Mouse (Mus musculus) mouse embryonic stem cell (cell line): ENCODE results near the gene Tmem256.

Experiments
- in situ Hi-C, 2 experiments: fragments of 300-500 bp; cut with MboI; formaldehyde crosslinking; loops; 1 replicate in 1 of 2; 3 replicates in 1 of 2; pipeline ENCODE4 v1.14.3; 2019 to 2020; ENCODE audit warnings: low sequenced_read_pairs in 2 of 2, low pct_unique_long_range_greater_than_20kb in 1 of 2, mixed read lengths in 1 of 2; ENCODE audit not compliant: unreplicated experiment in 1 of 2

The Tmem256 gene

GRCm38 (mm10) chr11:69876867-69877266, 38.6 kb downstream of the Tmem256 start:
- in situ Hi-C loops = loop anchor here (5.0 to 25.0 kb wide), 5 partner anchors 62 to 240 kb away; partner anchors contain the start of genes Fxr2 (in 1 of the 2), Gm39566 (in 1 of the 2), Spem2 (in 1 of the 2) and Tmem102 (in 1 of the 2)

DNA sequence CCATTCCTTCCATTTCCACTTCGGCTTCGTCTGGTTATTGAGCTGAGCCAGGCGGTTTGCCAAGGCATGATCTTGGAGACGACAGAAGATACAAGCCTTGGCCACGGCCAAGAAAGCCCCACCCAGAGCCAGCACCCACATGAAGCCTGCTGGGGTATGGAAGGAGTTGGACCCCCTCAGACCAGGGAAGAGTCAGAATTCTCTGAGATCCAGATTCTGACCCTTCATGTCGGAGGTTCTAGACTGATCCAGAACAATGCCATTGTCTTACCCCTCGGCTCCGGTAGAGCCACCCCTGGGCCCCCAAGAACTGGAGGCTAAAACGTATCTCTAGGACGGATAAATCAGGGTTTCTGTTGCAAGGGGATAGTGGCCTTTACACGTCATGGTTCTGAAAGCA, 39.6 kb downstream of the Tmem256 start, which contains the start of gene Tmem95:
TSS of gene Tmem95 (minus strand) at position 141 of the 400 bp plus-strand sequence.
- in situ Hi-C loops = loop anchor here (5.0 to 25.0 kb wide), 5 partner anchors 63 to 241 kb away; partner anchors contain the start of genes Fxr2 (in 1 of the 2), Gm39566 (in 1 of the 2), Spem2 (in 1 of the 2) and Tmem102 (in 1 of the 2)

DNA sequence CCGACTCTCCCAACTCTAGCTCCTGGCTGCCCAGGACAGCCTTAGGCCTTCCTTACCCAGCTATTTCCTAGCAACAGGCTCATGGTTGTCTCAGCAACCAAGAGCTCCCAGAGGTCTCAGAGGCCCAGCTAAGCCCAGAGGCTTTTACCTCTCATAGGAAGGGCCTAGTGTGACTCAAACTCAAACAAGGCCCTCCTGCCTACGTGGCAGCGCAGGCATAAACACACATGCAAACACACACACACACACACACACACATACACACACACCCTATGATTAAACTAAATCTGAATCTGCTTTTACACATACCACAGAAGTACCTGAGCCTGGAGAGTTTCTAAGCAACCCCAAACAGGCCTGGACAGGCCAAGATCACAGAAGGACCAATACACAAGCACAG, 40.1 kb downstream of the Tmem256 start:
- in situ Hi-C loops = loop anchor here (5.0 to 25.0 kb wide), 5 partner anchors 64 to 241 kb away; partner anchors contain the start of genes Fxr2 (in 1 of the 2), Gm39566 (in 1 of the 2), Spem2 (in 1 of the 2) and Tmem102 (in 1 of the 2)

GRCm38 (mm10) chr11:69878952-69879351, 40.6 kb downstream of the Tmem256 start:
- in situ Hi-C loops = loop anchor here (5.0 to 25.0 kb wide), 5 partner anchors 64 to 242 kb away; partner anchors contain the start of genes Fxr2 (in 1 of the 2), Gm39566 (in 1 of the 2), Spem2 (in 1 of the 2) and Tmem102 (in 1 of the 2)

- in situ Hi-C loops = loop anchor here (5.0 to 25.0 kb wide), 5 partner anchors 65 to 242 kb away; partner anchors contain the start of genes Fxr2 (in 1 of the 2), Gm39566 (in 1 of the 2), Spem2 (in 1 of the 2) and Tmem102 (in 1 of the 2)
These were observed 41.4 kb downstream of the Tmem256 start for GRCm38 (mm10) chr11:69879711-69880110.

DNA sequence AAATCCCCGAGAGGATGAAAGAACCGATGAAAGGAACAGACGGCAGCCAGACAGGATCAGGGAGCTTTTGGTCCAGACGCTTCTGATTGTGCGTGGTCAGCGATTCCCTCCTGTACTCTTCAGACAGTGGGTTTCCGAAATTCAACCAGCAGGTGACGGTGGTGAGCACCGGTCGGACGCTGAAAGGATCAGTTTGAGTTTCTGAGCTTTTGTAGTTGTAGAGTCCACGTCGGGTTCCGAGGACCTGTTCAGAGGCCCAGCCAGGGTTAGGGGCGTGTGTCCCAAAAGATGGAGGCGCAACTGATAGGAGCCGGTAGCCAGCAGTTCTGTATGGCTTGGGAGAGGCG, 42.2 kb downstream of the Tmem256 start:
- in situ Hi-C loops = loop anchor here in 1 of 2 experiments (25.0 kb wide), 1 partner anchor 243 kb away; the partner anchor contains the start of gene Fxr2

DNA sequence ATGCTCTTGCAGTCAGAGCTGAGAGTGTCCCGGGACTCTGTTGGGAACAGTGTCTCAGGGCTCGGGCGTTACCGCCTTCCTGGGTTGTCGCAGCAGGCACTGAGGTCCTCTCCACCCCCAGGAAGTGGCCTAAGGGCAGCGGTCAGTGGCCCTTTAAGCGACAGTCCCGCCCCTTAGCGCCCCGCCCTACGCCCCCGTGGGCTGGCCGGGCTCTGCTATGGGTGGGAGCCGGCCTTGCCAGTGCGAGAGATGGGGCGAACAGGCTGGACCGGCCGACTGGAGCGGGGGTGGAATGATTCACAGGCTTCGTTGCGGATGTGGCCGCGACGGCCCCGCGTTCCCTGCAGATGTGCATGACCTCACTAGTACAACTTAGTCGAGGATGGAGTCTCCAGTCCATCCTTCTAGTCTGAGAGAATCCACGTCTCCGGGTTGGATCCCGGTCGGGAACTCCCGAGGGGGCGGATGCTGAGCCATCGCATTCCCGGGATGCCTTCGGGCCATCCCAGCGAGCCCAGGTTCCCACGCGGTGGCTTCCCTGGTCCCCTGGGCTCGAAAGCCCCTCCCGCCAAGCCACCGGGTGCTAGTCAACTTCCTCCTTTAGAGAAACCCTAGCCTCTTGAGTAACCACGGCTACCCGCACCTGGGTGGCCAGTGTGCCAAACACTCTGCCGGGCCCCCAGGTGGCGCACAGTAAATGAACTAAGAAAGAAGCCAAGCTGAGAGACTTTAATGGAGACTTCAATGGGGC, 42.7 kb downstream of the Tmem256 start, which contains the start of gene Kctd11:
TSS of gene Kctd11 (minus strand) at position 554 of the 751 bp plus-strand sequence.
- in situ Hi-C loops = loop anchor here in 1 of 2 experiments (25.0 kb wide), 1 partner anchor 244 kb away; the partner anchor contains the start of gene Fxr2

- in situ Hi-C loops = loop anchor here in 1 of 2 experiments (25.0 kb wide), 1 partner anchor 245 kb away; the partner anchor contains the start of gene Fxr2
These were observed 43.7 kb downstream of the Tmem256 start for GRCm38 (mm10) chr11:69881787-69882670.

DNA sequence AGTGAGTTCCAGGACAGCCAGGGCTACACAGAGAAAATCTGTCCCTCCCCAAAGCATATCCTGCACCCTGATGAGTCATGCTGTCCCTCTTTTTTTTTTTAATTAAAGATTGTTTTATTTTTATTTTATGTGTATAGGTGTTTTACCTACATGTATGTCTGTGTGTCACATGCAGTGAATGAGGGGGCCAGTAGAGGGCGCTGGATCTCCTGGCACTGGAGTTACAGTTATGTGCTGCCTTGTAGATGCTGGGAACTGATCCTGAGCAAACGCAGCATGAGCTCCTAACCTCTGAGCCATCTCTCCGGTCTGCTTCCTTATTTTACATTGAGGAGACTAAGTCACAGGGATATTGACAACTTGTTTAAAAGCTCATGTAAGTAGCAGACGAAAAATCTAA, 44.8 kb downstream of the Tmem256 start:
- in situ Hi-C loops = loop anchor here in 1 of 2 experiments (25.0 kb wide), 1 partner anchor 246 kb away; the partner anchor contains the start of gene Fxr2

- in situ Hi-C loops = loop anchor here in 1 of 2 experiments (25.0 kb wide), 1 partner anchor 246 kb away; the partner anchor contains the start of gene Fxr2
These were observed 45.3 kb downstream of the Tmem256 start for GRCm38 (mm10) chr11:69883527-69884151.

- in situ Hi-C loops = loop anchor here in 1 of 2 experiments (25.0 kb wide), 1 partner anchor 247 kb away; the partner anchor contains the start of gene Fxr2
These were observed 45.9 kb downstream of the Tmem256 start for GRCm38 (mm10) chr11:69884240-69884639.

DNA sequence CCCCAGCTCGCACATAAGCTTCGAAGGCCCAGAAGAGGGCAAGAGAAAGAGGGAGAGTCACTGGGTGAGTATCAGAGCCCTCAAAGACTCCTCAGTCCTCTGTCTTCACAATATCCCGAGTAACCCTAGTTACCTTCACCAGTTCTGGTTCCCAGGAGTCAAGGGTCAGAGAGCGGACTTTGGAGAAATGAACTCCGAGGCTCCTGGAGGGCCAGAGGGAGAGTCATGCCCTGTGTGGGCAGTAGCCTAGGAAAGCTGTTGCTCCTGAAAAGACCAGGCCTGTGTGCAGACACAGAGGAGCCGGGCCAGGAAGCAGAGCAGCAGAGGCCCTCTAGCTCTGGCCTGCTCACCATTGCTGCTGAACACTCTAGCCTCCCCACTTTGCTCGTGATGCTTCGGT, 46.3 kb downstream of the Tmem256 start:
- in situ Hi-C loops = loop anchor here in 1 of 2 experiments (25.0 kb wide), 1 partner anchor 247 kb away; the partner anchor contains the start of gene Fxr2

- in situ Hi-C loops = loop anchor here in 1 of 2 experiments (25.0 kb wide), 1 partner anchor 250 kb away; the partner anchor contains the start of gene Fxr2
These were observed 48.8 kb downstream of the Tmem256 start for GRCm38 (mm10) chr11:69886907-69887635.
